Mouse (Mus musculus): ENCODE data around the gene Hmgb1.

DNA sequence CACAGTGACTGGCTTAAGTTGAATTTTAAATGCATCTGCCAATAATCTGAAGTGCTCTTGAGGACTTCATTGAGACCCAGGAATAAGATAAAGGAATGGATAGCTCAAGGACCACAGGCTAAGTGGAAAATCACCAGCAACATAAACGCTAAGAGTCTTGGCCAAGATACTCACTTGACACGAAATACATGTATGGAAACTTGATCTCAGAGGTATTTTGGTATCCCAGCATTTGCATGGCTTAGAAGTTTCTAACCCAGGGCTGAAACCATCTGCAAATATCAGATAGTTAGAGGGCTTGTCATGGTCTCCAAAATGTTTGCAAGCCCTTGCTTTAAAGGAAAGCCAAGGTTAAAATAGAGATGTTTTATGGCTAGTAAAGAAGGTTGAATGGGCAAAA is 94.4 kb downstream of the Hmgb1 start:
- TF ChIP-seq CTCF (IDR thresholded peaks at IDR 0.05; ENCODE audit: control insufficient read depth, insufficient read depth, low read length) = no peak
- TF ChIP-seq POLR2A (IDR thresholded peaks at IDR 0.05; ENCODE audit: borderline replicate concordance, control insufficient read depth, low read depth, low read length) = no peak

Measured in bone marrow, adult 2 months (tissue).